19 mouse cellular contexts compared by ENCODE assay signal in genomic region chr7:73819366-73819765, GRCm38 (mm10).
DNase-seq lines count a peak whose midpoint lies in the region; ATAC-seq and TF ChIP-seq lines count a peak whose summit lies in the region.
"Had no signal": no experiment of that assay in that cellular context is flagged by ENCODE, and none has a peak within 500 bp of the region (broad histone marks: within the 10 kb centered on the region; RNA-seq: fewer than 3 reads in every experiment).

No protein-coding gene starts in this region.

- H3K27ac ChIP-seq in layer of hippocampus, adult 2 months = no peak overlapping the region
- H3K27ac ChIP-seq in testis, adult 2 months (ENCODE audit: control insufficient read depth, insufficient read depth, low read depth, low read length) = peak overlapping the region; percentile 68
- no peak overlapping the region for H3K27ac ChIP-seq in stomach, postnatal 0 days (replicated peaks)
- H3K27ac ChIP-seq: forebrain, embryonic 15.5 days; limb, embryonic 12.5 days; macrophage; neural tube, embryonic 12.5 days had no signal

- 78% methylated on average over 17 of the region's 17 CpGs for WGBS in stomach, postnatal 0 days

- H3K4me3 ChIP-seq in layer of hippocampus, adult 2 months = no peak overlapping the region
- H3K4me3 ChIP-seq in testis, adult 2 months (ENCODE audit: control insufficient read depth, low read depth, low read length) = peak overlapping the region; percentile 69
- no peak overlapping the region for H3K4me3 ChIP-seq in stomach, postnatal 0 days (ENCODE audit: low read depth, low read length)
- H3K4me3 ChIP-seq: forebrain, embryonic 15.5 days; heart, embryonic 12.5 days; limb, embryonic 12.5 days; neural tube, embryonic 12.5 days had no signal

- TF ChIP-seq POLR2A in testis, adult 2 months (IDR thresholded peaks at IDR 0.05; ENCODE audit: control insufficient read depth, low read depth, low read length) = no peak

- no peak overlapping the region for H3K9ac ChIP-seq in stomach, postnatal 0 days (ENCODE audit: low read length)
- H3K9ac ChIP-seq: forebrain, embryonic 15.5 days; heart, embryonic 12.5 days; limb, embryonic 12.5 days; neural tube, embryonic 12.5 days had no signal

- no peaks in the 10 kb centered on the region for H3K9me3 ChIP-seq in stomach, postnatal 0 days (ENCODE audit: control insufficient read depth, low read length)
- H3K9me3 ChIP-seq: forebrain, embryonic 15.5 days; heart, embryonic 12.5 days; limb, embryonic 12.5 days; neural tube, embryonic 12.5 days had no signal

- H3K4me1 ChIP-seq in testis, adult 2 months (ENCODE audit: control insufficient read depth, insufficient read depth, low read length) = peaks cover 14% of the 10 kb centered on the region
- no peaks in the 10 kb centered on the region for H3K4me1 ChIP-seq in stomach, postnatal 0 days (replicated peaks; ENCODE audit: control insufficient read depth, insufficient read depth)
- H3K4me1 ChIP-seq: forebrain, embryonic 15.5 days; heart, embryonic 12.5 days; limb, embryonic 12.5 days; neural tube, embryonic 12.5 days had no signal

- ATAC-seq in stomach, postnatal 0 days (ENCODE audit: low FRiP score, low TSS enrichment) = no peak
- ATAC-seq: CD4-positive, CD25-positive, alpha-beta regulatory T cell, adult 4 months; forebrain, embryonic 15.5 days had no signal

- peak; percentile 22 for DNase-seq in embryo, embryonic 10.5 days (ENCODE audit: low spot score)
- no peak for DNase-seq in embryo, embryonic 9.5 days (ENCODE audit: extremely low spot score)
- no peak for DNase-seq in layer of hippocampus, adult 2 months (ENCODE audit: low spot score in 2 of 2)
- DNase-seq in layer of hippocampus, adult 9-11 months = no peak
- no peak for DNase-seq in testis, postnatal 10 days (ENCODE audit: low spot score)
- no peak for DNase-seq in stomach, postnatal 0 days (ENCODE audit: low spot score)
- DNase-seq in ovary, postnatal 14 days (ENCODE audit: low spot score) = no peak
- DNase-seq: adrenal gland, postnatal 36 days; cerebellum, adult 9-11 months; heart, postnatal 36 days; right cerebral cortex, postnatal 25 days; thymus, postnatal 36 days had no signal

- no peaks in the 10 kb centered on the region for H3K27me3 ChIP-seq in testis, adult 2 months (ENCODE audit: control insufficient read depth, insufficient read depth, low read length)
- no peaks in the 10 kb centered on the region for H3K27me3 ChIP-seq in stomach, postnatal 0 days (ENCODE audit: control insufficient read depth, insufficient read depth, low read length)
- H3K27me3 ChIP-seq: forebrain, embryonic 15.5 days; heart, embryonic 12.5 days; limb, embryonic 12.5 days; neural tube, embryonic 12.5 days had no signal

- no peak overlapping the region for H3K4me2 ChIP-seq in stomach, postnatal 0 days (replicated peaks; ENCODE audit: low read depth)
- H3K4me2 ChIP-seq: forebrain, embryonic 15.5 days; heart, embryonic 12.5 days; limb, embryonic 12.5 days; neural tube, embryonic 12.5 days had no signal

- no peak for TF ChIP-seq EP300 in stomach, postnatal 0 days (optimal IDR thresholded peaks at IDR 0.05)

- peak; percentile 44 for TF ChIP-seq CTCF in layer of hippocampus, adult 2 months (conservative IDR thresholded peaks at IDR 0.05)
- TF ChIP-seq CTCF in testis, adult 2 months (IDR thresholded peaks at IDR 0.05; ENCODE audit: control insufficient read depth, insufficient read depth, insufficient replicate concordance, low read depth, low read length) = no peak
- TF ChIP-seq CTCF in stomach, postnatal 0 days (IDR thresholded peaks at IDR 0.05; ENCODE audit: low read depth) = peak; percentile 46

- H3K36me3 ChIP-seq in testis, adult 2 months (ENCODE audit: control insufficient read depth, insufficient read depth, low read length) = no peaks in the 10 kb centered on the region
- no peaks in the 10 kb centered on the region for H3K36me3 ChIP-seq in stomach, postnatal 0 days (ENCODE audit: control insufficient read depth, insufficient read depth, low read length)
- H3K36me3 ChIP-seq: forebrain, embryonic 15.5 days; heart, embryonic 12.5 days; limb, embryonic 12.5 days; neural tube, embryonic 12.5 days had no signal
